Mouse (Mus musculus) spleen, adult 2 months (tissue): Measurements from ENCODE around the gene Shc2.

Source experiments
- CTCF ChIP-seq: fragments of 200-500 bp; IDR thresholded peaks from 2 replicates; pipeline ENCODE4 v1.5.1; 2011; ENCODE audit warnings: mild to moderate bottlenecking, inconsistent platforms; ENCODE audit not compliant: insufficient read depth, insufficient read length, insufficient replicate concordance; ENCODE audit errors: extremely low read depth
- POLR2A ChIP-seq: fragments of 200-500 bp; IDR thresholded peaks from 2 replicates; pipeline ENCODE4 v1.6.1; 2011; ENCODE audit warnings: low read depth, low read length, inconsistent platforms

- TF ChIP-seq CTCF (no peak), POLR2A (no peak)
Measured at GRCm38 (mm10) chr10:79587061-79587751, 50.5 kb downstream of the Shc2 start, which contains the start of gene Theg.
